Mouse (Mus musculus) ES-Bruce4 (cell line): Measurements from ENCODE around the gene Tuba1a. TPM values are rescaled to one million over a fixed set of nuclear protein-coding genes. Genes with fewer than 3 reads are reported as not detected.

Source experiments
- H3K27ac ChIP-seq: 2 replicates; pipeline ENCODE4 v1.5.1; 2012; ENCODE audit warnings: low read length, inconsistent platforms; ENCODE audit not compliant: insufficient read depth
- H3K27me3 ChIP-seq: 2 replicates; pipeline ENCODE4 v1.6.1; 2012; ENCODE audit warnings: mild to moderate bottlenecking, low read length, inconsistent platforms; ENCODE audit not compliant: control insufficient read depth, poor library complexity, insufficient read depth, severe bottlenecking
- H3K36me3 ChIP-seq: 2 replicates; pipeline ENCODE4 v1.6.1; 2012; ENCODE audit warnings: inconsistent platforms, mild to moderate bottlenecking, low read length, moderate library complexity; ENCODE audit not compliant: control insufficient read depth, poor library complexity, insufficient read depth, severe bottlenecking
- H3K4me1 ChIP-seq: one replicate; pipeline ENCODE4 v1.8.1; 2011; ENCODE audit warnings: low read length; ENCODE audit not compliant: control insufficient read depth, insufficient read depth
- H3K4me3 ChIP-seq: 2 replicates; pipeline ENCODE4 v1.5.1; 2011; ENCODE audit warnings: low read depth, mild to moderate bottlenecking, low read length
- H3K9ac ChIP-seq: 2 replicates; pipeline ENCODE4 v1.6.1; 2012; ENCODE audit warnings: low read depth, mild to moderate bottlenecking, inconsistent platforms; ENCODE audit not compliant: poor library complexity, severe bottlenecking
- H3K9me3 ChIP-seq: replicated peaks from 2 replicates; pipeline ENCODE4 v1.6.1; 2012; ENCODE audit warnings: mild to moderate bottlenecking, low read length, inconsistent platforms; ENCODE audit not compliant: control insufficient read depth, poor library complexity, insufficient read depth, severe bottlenecking
- CTCF ChIP-seq: IDR thresholded peaks from one replicate; pipeline ENCODE4 v1.8.1; 2011; ENCODE audit warnings: low read depth, low read length
- EP300 ChIP-seq: IDR thresholded peaks from 2 replicates; pipeline ENCODE4 v1.6.1; 2011; ENCODE audit warnings: low read depth, low read length; ENCODE audit not compliant: insufficient read depth
- POLR2A ChIP-seq: IDR thresholded peaks from one replicate; pipeline ENCODE4 v1.8.1; 2011; ENCODE audit warnings: low read length; ENCODE audit not compliant: insufficient read depth
- polyA plus RNA-seq: library from polyadenylated mRNA; stranded (reverse); fragments of >200 nt; gene quantifications from 2 replicates; pipeline ENCODE4 v1.2.4, GENCODE M21; 2011; ENCODE audit warnings: low read depth; ENCODE audit not compliant: missing spikeins, insufficient read depth, insufficient read length

The Tuba1a gene
- polyA plus RNA-seq: 700 and 767 TPM in 2 replicates

- Histone ChIP-seq H3K9me3 (no peaks in the 10 kb centered on the region), H3K36me3 (peaks cover 4% of the 10 kb centered on the region; the same call in 1 of the 2 replicates), H3K27me3 (no peaks in the 10 kb centered on the region), H3K9ac (peak within 1 kb of the TSS; percentile 53), H3K4me3 (peak within 1 kb of the TSS; percentile 83), H3K4me1 (peaks cover 4% of the 10 kb centered on the region), H3K27ac (peak within 1 kb of the TSS; percentile 68)
- TF ChIP-seq POLR2A (peak; percentile 91), CTCF (no peak), EP300 (0 out of 2 replicates have a peak, but pooled peaks have one; percentile 7)
Measured at GRCm38 (mm10) chr15:98953401-98954356, at the start of gene Tuba1a, which contains the start of gene Gm49450. TSS of gene Tuba1a (minus strand) at chr15:98953703. TSS of gene Gm49450 (minus strand) at chr15:98953551.

DNA sequence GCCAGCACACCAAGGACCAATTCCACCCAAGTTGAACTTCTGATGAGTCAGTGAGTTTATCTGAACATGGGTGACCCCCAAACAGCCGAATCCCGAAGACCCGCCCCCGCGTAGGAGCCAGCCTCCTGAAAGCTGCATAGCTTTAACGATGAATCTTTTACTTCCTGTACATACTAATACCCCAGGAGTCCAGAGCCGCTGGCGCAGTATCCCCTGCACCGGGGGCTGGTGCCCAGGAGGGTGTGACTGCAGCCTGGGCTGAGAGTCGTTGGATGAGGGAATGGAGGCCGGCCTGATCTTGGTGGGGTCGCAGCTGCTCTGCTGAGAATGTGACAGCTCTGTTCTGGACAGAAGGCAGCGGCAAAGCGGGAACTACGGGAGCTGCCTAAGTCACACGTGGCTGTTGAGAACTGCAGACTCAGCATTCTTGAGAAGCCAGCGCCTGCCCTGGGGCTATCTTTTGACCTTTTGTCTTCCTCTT, 48.0 kb upstream of the Tuba1a start:
- peak overlapping the region; percentile 11; the same call in 1 of the 2 replicates for H3K4me3 ChIP-seq
- H3K36me3 ChIP-seq: no peaks in the 10 kb centered on the region
- peaks cover 9% of the 10 kb centered on the region for H3K4me1 ChIP-seq
- H3K27ac ChIP-seq: no peak overlapping the region
- peak overlapping the region; percentile 9 for H3K9ac ChIP-seq
- TF ChIP-seq CTCF (no peak), EP300 (no peak), POLR2A (no peak)
- no peaks in the 10 kb centered on the region for H3K27me3 ChIP-seq
- H3K9me3 ChIP-seq: no peaks in the 10 kb centered on the region

GRCm38 (mm10) chr15:99000535-99001283, 47.2 kb upstream of the Tuba1a start:
- Histone ChIP-seq H3K36me3 (no peaks in the 10 kb centered on the region), H3K9ac (peak overlapping the region; percentile 9), H3K9me3 (no peaks in the 10 kb centered on the region), H3K4me1 (peaks cover 9% of the 10 kb centered on the region), H3K27me3 (no peaks in the 10 kb centered on the region), H3K27ac (peak overlapping the region; percentile 14), H3K4me3 (no peak overlapping the region)
- TF ChIP-seq CTCF: no peak
- TF ChIP-seq EP300: no peak
- TF ChIP-seq POLR2A: no peak

GRCm38 (mm10) chr15:98998775-98999157, 45.3 kb upstream of the Tuba1a start:
- no peaks in the 10 kb centered on the region for H3K36me3 ChIP-seq
- TF ChIP-seq POLR2A (no peak), CTCF (no peak), EP300 (no peak)
- no peak overlapping the region for H3K27ac ChIP-seq
- H3K4me3 ChIP-seq: no peak overlapping the region
- no peaks in the 10 kb centered on the region for H3K9me3 ChIP-seq
- no peaks in the 10 kb centered on the region for H3K27me3 ChIP-seq
- no peak overlapping the region for H3K9ac ChIP-seq
- peaks cover 6% of the 10 kb centered on the region for H3K4me1 ChIP-seq

DNA sequence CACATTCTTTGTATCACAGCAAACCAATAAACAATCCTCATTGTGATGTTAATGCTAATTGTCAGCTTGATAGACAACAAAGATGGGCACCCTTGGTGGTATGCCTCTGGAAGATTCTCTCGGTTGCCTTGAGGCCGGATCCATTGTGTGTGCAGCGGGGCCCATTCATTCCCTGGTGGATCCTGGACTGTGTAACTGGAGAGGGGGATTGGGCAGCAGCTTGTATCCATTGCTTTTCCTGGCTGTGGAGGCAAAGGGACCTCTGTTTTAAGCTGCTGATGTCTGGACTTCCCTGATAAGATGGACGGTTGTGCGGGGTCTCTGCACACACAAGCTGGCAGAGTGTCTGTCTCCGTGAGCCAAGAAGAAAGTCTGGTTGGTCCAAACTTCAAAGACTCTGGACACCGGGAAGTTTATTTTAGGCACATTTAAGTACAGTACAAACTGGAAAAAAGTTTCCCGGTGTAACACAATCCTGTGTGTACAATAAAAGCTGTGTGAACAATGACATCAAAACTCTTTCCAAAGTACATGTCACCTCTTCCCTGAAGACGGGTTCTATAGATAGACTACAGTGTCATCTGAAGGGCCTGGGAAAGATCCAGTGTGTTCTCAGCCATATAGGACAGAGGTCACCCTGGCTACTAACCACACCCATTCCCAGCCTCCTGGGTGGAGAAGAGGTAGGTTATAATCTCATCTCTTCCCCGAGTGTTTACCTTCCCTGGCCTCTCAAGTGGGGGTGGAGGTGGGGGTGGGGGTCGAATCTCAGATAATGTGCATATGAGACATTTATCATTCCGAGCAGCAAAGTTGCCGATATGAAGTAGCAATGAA, 44.7 kb upstream of the Tuba1a start:
- Histone ChIP-seq H3K36me3 (no peaks in the 10 kb centered on the region), H3K9me3 (no peaks in the 10 kb centered on the region), H3K27me3 (no peaks in the 10 kb centered on the region), H3K27ac (peak overlapping the region; percentile 40), H3K9ac (no peak overlapping the region), H3K4me3 (no peak overlapping the region), H3K4me1 (peaks cover 6% of the 10 kb centered on the region)
- TF ChIP-seq POLR2A: no peak
- TF ChIP-seq EP300: peak; percentile 71; the same call in 1 of the 2 replicates
